Mouse (Mus musculus) brain, embryonic 18.5 days (tissue): ENCODE measurements around the gene Slc25a12.
A peak's percentile ranks its signal among the peaks of the same experiment; 100 is the strongest.
"Not testable (repeated sequence)": the region's sequence is repeated elsewhere in the genome, so short reads cannot be mapped to it uniquely, and the experiment has no call there.

Experiments
- DNase-seq: peaks from one replicate; pipeline ENCODE4 v3.0.0-alpha.2; 2012; ENCODE audit warnings: low read depth, low spot score

The Slc25a12 gene

GRCm38 (mm10) chr2:71367125-71367880 is at the start of gene Slc25a12:
Gene Slc25a12, minus strand, starts transcription at chr2:71367749.
- DNase-seq: peak; percentile 67

- DNase-seq: no peak
Observed at GRCm38 (mm10) chr2:71405613-71406012, 38.1 kb upstream of the Slc25a12 start.

- DNase-seq: no peak
Observed at GRCm38 (mm10) chr2:71389864-71390263, 22.3 kb upstream of the Slc25a12 start.

DNA sequence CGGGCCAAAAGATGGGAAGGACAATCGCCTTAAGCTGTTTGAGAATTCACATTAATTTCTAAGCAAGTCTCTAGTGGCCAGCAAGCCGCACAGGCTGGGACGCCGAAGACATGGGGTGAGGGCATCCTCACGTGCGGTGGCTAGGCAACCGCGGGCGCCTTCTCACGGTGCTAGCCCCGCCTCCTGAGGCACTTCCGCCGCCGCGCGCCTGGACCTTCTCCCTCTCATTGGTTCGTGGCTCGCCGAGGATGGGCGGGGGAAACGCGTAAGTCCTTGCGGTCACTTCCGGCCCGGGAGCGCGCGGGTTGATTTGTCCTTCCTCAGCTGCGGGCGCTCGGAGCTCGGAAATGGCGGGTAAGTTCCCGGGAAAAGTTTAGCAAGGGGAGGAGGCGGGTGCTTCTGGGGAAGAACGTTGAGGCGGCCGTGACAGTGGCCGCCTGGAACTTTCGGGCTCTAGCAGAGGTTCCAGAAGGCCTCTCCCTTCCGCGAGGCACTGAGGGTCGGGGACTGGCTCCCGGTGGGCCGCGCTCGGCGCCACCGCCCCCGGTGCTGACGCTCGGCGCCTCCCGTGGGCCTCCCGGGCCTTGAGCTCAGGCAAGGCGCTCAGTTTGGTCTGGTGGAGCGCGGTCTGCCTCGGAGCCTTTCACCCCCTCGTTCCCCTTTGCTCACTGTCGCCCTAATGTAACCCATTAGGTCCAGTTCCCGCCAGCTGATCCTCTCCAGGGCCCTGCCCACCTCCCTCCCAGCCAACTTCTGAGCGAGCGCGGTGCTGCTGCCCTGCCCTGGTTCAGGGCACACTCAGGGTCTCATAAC is 21.6 kb upstream of the Slc25a12 start, which contains the start of gene Hat1:
Gene Hat1 (plus strand): TSS at position 8 of the 813 bp plus-strand sequence.
- DNase-seq: peak; percentile 87

GRCm38 (mm10) chr2:71387766-71388165 is 20.2 kb upstream of the Slc25a12 start:
- no peak for DNase-seq

- DNase-seq: no peak
Observed at GRCm38 (mm10) chr2:71383890-71384289, 16.3 kb upstream of the Slc25a12 start.

- DNase-seq: no peak
Observed at GRCm38 (mm10) chr2:71381962-71382361, 14.4 kb upstream of the Slc25a12 start.

DNA sequence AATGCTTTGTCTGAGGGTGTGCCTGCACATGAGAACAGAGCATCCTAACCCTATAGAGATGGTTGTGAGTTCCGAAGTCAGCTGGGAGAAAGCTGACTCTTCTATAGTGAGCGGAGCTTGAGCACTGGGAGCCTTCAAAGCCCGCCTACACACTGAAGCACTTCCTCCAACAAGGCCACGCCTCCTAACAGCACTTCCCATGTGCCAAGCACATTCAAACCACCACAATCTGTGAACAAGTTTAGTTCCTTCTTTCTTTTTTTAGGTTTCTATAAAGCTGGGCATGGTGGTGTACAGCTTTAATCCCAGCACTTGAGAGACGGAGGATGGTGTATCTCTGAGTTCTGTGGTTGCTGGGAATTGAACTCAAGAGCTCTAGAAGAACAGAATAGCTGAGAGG is 9.9 kb upstream of the Slc25a12 start:
- DNase-seq: no peak

- DNase-seq: no peak
Observed at GRCm38 (mm10) chr2:71376433-71376906, 8.9 kb upstream of the Slc25a12 start.

DNA sequence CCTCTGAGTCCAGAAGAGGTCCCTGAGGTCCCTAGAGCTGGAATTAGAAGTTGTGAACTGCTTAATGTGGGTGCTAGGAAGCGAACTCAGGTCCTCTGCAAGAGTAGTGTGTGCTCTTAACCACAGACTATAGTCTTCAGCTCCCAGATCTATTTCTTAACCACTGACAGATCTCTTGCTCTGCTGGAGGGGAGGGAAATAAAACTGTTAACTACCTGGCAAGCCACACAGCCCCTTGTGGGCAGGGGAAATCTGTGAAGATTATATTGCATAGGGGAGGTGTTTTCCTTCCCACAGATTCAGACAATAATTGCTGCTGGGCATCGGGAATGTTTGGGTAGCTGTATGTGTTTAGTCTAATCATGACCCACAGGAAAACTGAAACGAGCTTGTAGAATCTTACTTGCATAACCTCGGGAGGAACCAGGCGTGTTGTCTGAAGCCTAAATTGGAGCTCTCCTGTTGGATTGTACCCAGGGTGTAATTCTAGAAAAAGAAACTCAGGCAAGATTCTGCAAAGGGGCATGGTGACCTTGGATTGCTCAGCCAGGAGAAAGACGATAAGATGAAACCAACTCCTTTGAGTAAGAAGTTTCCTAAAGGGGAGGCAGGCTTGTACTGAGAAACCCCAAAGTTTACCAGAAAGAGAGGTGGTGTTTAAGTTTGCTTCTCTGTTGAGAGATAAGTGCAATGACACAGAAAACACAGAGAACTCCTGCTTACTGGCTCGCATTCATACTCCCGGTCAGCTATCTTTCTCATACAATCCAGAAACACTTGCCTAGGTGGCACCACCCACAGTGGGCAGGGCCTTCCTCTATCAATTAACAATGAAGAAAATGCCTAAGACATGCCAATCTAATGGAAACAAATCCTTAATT is 7.0 kb upstream of the Slc25a12 start:
- DNase-seq: no peak

DNA sequence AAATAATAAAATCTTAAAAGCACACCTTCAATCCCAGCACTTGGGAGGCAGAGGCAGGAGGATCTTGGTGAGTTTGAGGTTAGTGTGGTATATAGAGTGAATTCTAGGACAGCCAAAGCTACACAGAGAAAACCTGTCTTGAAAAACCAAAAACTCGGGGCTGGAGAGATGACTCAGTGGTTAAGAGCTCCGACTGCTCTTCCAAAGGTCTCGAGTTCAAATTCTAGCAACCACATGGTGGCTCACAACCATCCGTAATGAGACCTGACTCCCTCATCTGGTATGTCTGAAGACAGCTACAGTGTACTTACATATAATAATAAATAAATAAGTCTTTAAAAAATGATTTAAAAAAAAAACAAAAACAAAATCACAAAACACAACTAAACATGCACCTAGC is 4.7 kb upstream of the Slc25a12 start:
- not testable (repeated sequence) for DNase-seq

DNA sequence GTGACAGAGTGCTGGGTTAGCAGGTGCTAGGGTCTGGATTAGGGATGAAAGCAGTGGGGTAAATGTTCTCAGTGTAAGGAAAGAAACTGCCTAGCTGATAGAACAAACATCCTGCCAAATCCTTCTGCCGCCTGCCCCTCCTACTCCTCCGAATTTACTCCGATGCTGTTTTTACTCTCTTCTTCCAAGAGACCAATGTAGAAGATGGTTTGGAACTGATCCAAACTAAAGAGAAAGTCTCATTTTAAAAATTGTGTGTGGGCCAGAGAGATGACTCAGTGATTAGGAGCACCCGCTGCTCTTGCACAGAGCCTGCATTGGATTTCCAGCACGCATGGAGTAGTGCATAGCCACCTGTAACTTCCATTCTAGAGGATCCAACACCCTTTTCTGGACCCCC is 4.2 kb upstream of the Slc25a12 start:
- DNase-seq: peak; percentile 26

DNA sequence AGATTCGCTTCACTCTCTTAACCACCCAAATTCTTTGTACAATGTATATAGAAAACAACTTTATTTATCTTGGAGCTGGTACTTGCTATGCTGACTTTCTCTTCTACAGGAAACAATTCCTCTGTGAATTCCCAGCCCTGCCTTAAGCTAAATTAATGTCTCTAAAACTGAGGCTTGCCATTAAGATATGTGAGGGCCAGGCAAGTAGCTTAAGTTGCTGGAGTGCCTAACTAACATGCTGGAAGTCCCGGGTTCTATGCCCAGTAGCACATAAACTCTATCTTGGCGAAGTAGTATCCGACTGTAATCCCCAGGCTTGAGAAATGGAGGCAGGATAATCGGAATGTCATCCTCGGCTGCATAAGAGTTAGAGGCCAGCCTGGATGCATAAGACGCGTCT is 537 bp upstream of the Slc25a12 start:
- no peak for DNase-seq

DNA sequence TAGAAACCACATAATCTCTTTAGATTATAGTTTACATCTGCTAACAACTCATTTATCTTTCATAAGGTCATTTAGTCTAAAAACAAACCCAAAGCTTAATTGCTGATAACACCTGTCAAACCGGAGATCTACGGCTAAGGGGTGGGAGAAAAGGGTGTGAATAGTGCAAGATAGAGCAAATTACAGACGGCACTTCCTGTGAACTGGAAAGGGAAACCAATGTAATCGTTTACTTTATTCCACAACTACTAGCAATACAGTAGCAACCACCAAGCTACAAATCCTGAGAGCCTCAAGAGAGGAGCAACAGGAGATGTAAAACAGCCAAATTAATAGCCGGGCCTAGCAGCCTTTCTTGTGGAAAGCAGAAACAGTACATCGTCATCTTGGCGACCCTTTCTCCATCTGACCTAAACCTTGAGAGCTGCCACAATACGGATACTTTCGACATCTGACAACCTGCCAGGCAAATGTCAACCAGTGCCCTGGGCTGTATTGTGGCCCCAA is 878 bp downstream of the Slc25a12 start:
- DNase-seq: no peak

DNA sequence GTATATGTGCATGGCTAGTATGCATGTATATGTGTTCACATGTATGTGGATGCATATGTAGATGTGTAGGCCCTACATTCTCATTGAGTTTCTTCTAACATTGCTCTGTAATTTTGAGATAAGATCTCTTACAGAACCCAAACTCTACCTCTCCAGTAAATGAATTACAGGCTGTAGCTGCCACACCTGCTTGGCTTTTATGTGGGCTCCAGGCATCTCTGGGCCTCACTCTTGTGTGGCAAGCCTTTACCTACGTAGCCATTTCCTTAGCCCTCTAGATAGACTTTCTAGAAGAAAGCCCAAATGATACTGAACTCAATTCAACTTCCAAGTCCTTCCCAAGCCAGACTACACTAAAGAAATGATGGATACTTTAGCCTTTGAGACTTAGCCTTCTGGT is 7.4 kb downstream of the Slc25a12 start:
- no peak for DNase-seq

- DNase-seq: no peak
Observed at GRCm38 (mm10) chr2:71358347-71358746, 9.2 kb downstream of the Slc25a12 start.

GRCm38 (mm10) chr2:71354055-71354425 is 13.5 kb downstream of the Slc25a12 start:
- no peak for DNase-seq

DNA sequence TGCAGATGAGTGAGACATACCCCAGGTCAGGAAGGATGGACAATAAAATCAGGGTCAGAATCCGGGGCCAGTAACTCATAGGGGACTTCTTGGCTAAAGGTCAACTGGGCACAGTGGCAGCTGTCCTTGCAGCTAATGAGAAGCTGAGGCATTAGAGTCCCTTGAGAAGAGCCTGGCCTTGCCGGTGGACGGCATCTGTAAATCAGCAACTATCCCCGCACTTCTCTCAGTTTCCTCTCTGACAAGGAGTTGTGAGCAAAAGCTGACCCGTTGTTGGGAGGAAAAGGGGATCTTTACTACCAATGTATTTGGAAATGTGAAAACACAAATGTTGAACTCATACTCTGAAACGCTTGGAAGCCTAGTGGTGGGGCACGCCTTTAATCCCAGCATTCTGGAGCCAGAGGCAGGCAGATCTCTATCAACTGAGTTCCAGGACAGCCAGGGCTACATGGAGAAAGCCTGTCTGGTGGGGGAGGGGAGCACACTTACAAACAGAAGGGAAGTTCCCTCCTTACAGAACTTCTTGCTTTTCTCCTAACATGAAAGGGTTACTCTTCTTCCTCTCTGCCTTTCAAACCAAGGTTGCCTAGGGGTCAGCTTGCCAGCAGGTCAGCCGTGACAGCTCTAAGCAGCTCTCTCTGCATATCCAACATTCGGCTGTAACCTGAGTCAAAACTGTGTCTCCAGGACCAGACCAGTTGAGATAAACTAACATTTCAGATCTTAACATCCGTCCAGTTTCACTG is 14.1 kb downstream of the Slc25a12 start:
- no peak for DNase-seq

DNA sequence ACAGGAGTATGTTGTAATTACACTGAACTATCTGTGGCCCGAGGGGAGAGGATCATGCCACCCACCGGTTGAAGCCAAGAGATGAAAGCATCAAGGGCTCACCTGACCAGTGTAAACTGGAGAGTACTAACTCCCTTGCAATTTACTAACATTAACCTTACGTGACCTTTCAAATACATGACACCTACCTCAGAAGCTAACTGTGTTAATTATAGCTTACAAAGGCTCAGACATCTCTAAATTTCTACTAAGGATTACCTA is 15.9 kb downstream of the Slc25a12 start:
- DNase-seq: no peak

DNA sequence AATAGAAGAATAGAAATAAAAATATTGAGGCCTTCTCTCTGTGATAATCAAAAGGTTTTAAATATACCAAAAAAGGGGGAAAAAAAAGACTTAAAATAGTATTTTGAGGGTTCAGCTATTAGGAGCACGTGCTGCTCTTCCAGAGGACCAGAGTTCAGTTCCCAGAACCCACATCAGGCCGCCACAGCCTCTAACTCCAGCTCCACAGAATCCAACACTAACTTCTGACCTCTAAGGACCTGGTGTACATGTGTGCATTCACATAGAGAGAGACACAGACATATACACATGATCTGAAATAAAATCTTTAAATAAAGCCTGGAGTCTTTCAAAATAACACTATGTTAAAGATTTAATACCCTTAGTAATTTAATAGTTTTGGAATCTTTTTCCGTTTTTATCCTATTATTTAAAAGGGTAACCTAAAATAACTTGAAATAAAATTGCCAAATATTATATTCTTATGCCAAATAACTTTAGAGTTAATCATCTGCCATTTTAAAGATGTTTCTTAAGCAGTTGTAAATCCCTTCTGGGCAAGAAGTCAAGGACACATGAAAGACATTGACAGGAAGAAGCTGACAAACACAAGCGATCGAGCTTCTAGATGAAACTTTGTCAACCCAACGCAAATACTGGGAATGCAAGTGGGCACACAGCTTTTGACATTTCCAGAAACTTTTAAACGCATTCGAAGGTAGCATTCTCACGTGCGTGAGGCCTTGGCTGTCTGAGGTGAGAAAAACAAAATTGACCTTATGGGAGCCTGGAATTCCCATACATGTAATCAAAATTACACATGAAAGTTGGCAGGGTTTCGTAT is 16.4 kb downstream of the Slc25a12 start:
- DNase-seq: no peak
